Mouse (Mus musculus) MEL (cell line): ENCODE data around the gene Kl. TPM values are rescaled to one million over a fixed set of nuclear protein-coding genes. Genes with fewer than 3 reads are reported as not detected.

ENCODE experiments used
- DNase-seq: peaks from one replicate; pipeline ENCODE4 v3.0.0; 2011; ENCODE audit warnings: low read depth, low spot score
- H3K27ac ChIP-seq: 2 replicates; pipeline ENCODE4 v1.5.1; 2012; ENCODE audit warnings: low read depth, mild to moderate bottlenecking, control low read depth, low read length, moderate library complexity; ENCODE audit not compliant: control insufficient read depth
- H3K27me3 ChIP-seq, 2 experiments: fragments of 150-350 bp in 1 of 2; sonication (generic) in 1 of 2; 2 replicates each; pipeline ENCODE4 v1.6.1; 2012; ENCODE audit warnings: low read length in 2 of 2, mild to moderate bottlenecking in 2 of 2, improper control_type of control experiment in 1 of 2, moderate library complexity in 1 of 2; ENCODE audit not compliant: insufficient read depth in 2 of 2, control insufficient read depth in 1 of 2
- H3K36me3 ChIP-seq, 2 experiments: 2 replicates each; pipeline ENCODE4 v1.6.1; 2012 to 2014; ENCODE audit warnings: low read length in 2 of 2, improper control_type of control experiment in 1 of 2, inconsistent platforms in 1 of 2, mild to moderate bottlenecking in 1 of 2; ENCODE audit not compliant: insufficient read depth in 2 of 2, control insufficient read depth in 1 of 2
- H3K4me1 ChIP-seq, 2 experiments: fragments of 150-350 bp in 1 of 2; sonication (generic) in 1 of 2; 2 replicates each; pipeline ENCODE4 v1.6.1; 2012; ENCODE audit warnings: low read length in 2 of 2, improper control_type of control experiment in 1 of 2, mild to moderate bottlenecking in 1 of 2; ENCODE audit not compliant: insufficient read depth in 2 of 2, control insufficient read depth in 1 of 2
- H3K4me3 ChIP-seq, 2 experiments: fragments of 150-350 bp in 1 of 2; sonication (generic) in 1 of 2; 2 replicates each; pipeline ENCODE4 v1.5.1; 2012; ENCODE audit warnings: low read depth in 2 of 2, low read length in 2 of 2, mild to moderate bottlenecking in 2 of 2, moderate library complexity in 2 of 2, control low read depth in 1 of 2, improper control_type of control experiment in 1 of 2; ENCODE audit not compliant: control insufficient read depth in 1 of 2, insufficient read depth in 1 of 2
- H3K79me2 ChIP-seq: 2 replicates; pipeline ENCODE4 v1.6.1; 2012; ENCODE audit warnings: mild to moderate bottlenecking, low read length, moderate library complexity; ENCODE audit not compliant: control insufficient read depth, poor library complexity, insufficient read depth
- H3K9ac ChIP-seq: 2 replicates; pipeline ENCODE4 v1.6.1; 2012; ENCODE audit warnings: low read depth, mild to moderate bottlenecking, control low read depth, low read length, moderate library complexity; ENCODE audit not compliant: control insufficient read depth, poor library complexity, severe bottlenecking
- H3K9me3 ChIP-seq: fragments of 150-350 bp; sonication (generic); replicated peaks from 2 replicates; pipeline ENCODE4 v1.6.1; 2012; ENCODE audit warnings: mild to moderate bottlenecking, low read length, improper control_type of control experiment, moderate library complexity; ENCODE audit not compliant: insufficient read depth
- BHLHE40 ChIP-seq: IDR thresholded peaks from 2 replicates; pipeline ENCODE4 v1.6.1; 2012; ENCODE audit warnings: low read depth, mild to moderate bottlenecking, inconsistent platforms, low read length, improper control_type of control experiment, borderline replicate concordance
- CHD1 ChIP-seq: IDR thresholded peaks from 2 replicates; pipeline ENCODE4 v1.6.1; 2012; ENCODE audit warnings: low read depth, mild to moderate bottlenecking, inconsistent platforms, low read length, improper control_type of control experiment
- CHD2 ChIP-seq: IDR thresholded peaks from 2 replicates; pipeline ENCODE4 v1.6.1; 2011; ENCODE audit warnings: low read length, improper control_type of control experiment
- CTCF ChIP-seq, 3 experiments: IDR thresholded peaks in 2 of 3; conservative IDR thresholded peaks in 1 of 3; 2 replicates each; pipeline ENCODE4 v1.5.1; 2011 to 2012; ENCODE audit warnings: low read length in 3 of 3, low read depth in 2 of 3, mild to moderate bottlenecking in 2 of 3, improper control_type of control experiment in 1 of 3, inconsistent platforms in 1 of 3, mixed read lengths in 1 of 3, moderate library complexity in 1 of 3; ENCODE audit not compliant: control insufficient read depth in 1 of 3, insufficient read depth in 1 of 3, poor library complexity in 1 of 3, severe bottlenecking in 1 of 3
- E2F4 ChIP-seq: IDR thresholded peaks from 2 replicates; pipeline ENCODE4 v1.6.1; 2011; ENCODE audit warnings: low read depth, low read length, improper control_type of control experiment, borderline replicate concordance
- ELF1 ChIP-seq: IDR thresholded peaks from 2 replicates; pipeline ENCODE4 v1.6.1; 2014; ENCODE audit warnings: low read depth, mild to moderate bottlenecking, inconsistent platforms, low read length, improper control_type of control experiment, moderate library complexity
- EP300 ChIP-seq, 2 experiments: IDR thresholded peaks; 2 replicates each; pipeline ENCODE4 v1.6.1; 2011; ENCODE audit warnings: improper control_type of control experiment in 2 of 2, low read length in 2 of 2, low read depth in 1 of 2, mild to moderate bottlenecking in 1 of 2
- ETS1 ChIP-seq: IDR thresholded peaks from 2 replicates; pipeline ENCODE4 v1.6.1; 2012; ENCODE audit warnings: low read depth, mild to moderate bottlenecking, inconsistent platforms, low read length, improper control_type of control experiment, moderate library complexity
- GATA1 ChIP-seq: IDR thresholded peaks from 2 replicates; pipeline ENCODE4 v1.6.1; 2011; ENCODE audit warnings: low read depth, low read length, improper control_type of control experiment
- HCFC1 ChIP-seq: IDR thresholded peaks from 2 replicates; pipeline ENCODE4 v1.6.1; 2012; ENCODE audit warnings: low read depth, mild to moderate bottlenecking, inconsistent platforms, low read length, improper control_type of control experiment, moderate library complexity
- MAFK ChIP-seq: IDR thresholded peaks from 2 replicates; pipeline ENCODE4 v1.6.1; 2011; ENCODE audit warnings: low read depth, mild to moderate bottlenecking, low read length, improper control_type of control experiment, borderline replicate concordance
- MAX ChIP-seq: IDR thresholded peaks from 2 replicates; pipeline ENCODE4 v1.6.1; 2011; ENCODE audit warnings: low read length, improper control_type of control experiment
- MAZ ChIP-seq: IDR thresholded peaks from 2 replicates; pipeline ENCODE4 v1.6.1; 2012; ENCODE audit warnings: low read depth, mild to moderate bottlenecking, inconsistent platforms, low read length, improper control_type of control experiment
- MEF2A ChIP-seq: IDR thresholded peaks from 2 replicates; pipeline ENCODE4 v1.6.1; 2014; ENCODE audit warnings: low read depth, mild to moderate bottlenecking, inconsistent platforms, low read length, improper control_type of control experiment; ENCODE audit not compliant: poor library complexity, insufficient replicate concordance, severe bottlenecking; ENCODE audit errors: extremely low read depth
- MXI1 ChIP-seq: IDR thresholded peaks from 2 replicates; pipeline ENCODE4 v1.6.1; 2011; ENCODE audit warnings: mild to moderate bottlenecking, low read depth, low read length, improper control_type of control experiment
- MYB ChIP-seq: IDR thresholded peaks from 2 replicates; pipeline ENCODE4 v1.6.1; 2011; ENCODE audit warnings: mild to moderate bottlenecking, low read depth, low read length, improper control_type of control experiment
- NELFE ChIP-seq: IDR thresholded peaks from 2 replicates; pipeline ENCODE4 v1.6.1; 2011; ENCODE audit warnings: low read depth, low read length, improper control_type of control experiment
- RCOR1 ChIP-seq: IDR thresholded peaks from 2 replicates; pipeline ENCODE4 v1.6.1; 2012; ENCODE audit warnings: low read depth, mild to moderate bottlenecking, inconsistent platforms, low read length, improper control_type of control experiment
- SMC3 ChIP-seq: IDR thresholded peaks from 2 replicates; pipeline ENCODE4 v1.6.1; 2011; ENCODE audit warnings: low read depth, low read length, improper control_type of control experiment
- TCF12 ChIP-seq: IDR thresholded peaks from 2 replicates; pipeline ENCODE4 v1.6.1; 2014; ENCODE audit warnings: low read depth, mild to moderate bottlenecking, inconsistent platforms, low read length, improper control_type of control experiment, moderate library complexity
- USF1 ChIP-seq: IDR thresholded peaks from 2 replicates; pipeline ENCODE4 v1.6.1; 2014; ENCODE audit warnings: low read depth, mild to moderate bottlenecking, inconsistent platforms, low read length, improper control_type of control experiment, moderate library complexity
- USF2 ChIP-seq, 2 experiments: IDR thresholded peaks; 2 replicates each; pipeline ENCODE4 v1.6.1; 2011 to 2012; ENCODE audit warnings: improper control_type of control experiment in 2 of 2, low read length in 2 of 2, borderline replicate concordance in 1 of 2, inconsistent platforms in 1 of 2, low read depth in 1 of 2, mild to moderate bottlenecking in 1 of 2; ENCODE audit not compliant: insufficient read depth in 1 of 2
- ZMIZ1 ChIP-seq: IDR thresholded peaks from 2 replicates; pipeline ENCODE4 v1.6.1; 2012; ENCODE audit warnings: low read depth, mild to moderate bottlenecking, inconsistent platforms, low read length, improper control_type of control experiment, moderate library complexity
- polyA plus RNA-seq, 2 experiments: library from polyadenylated mRNA; stranded (reverse) in 1 of 2; unstranded in 1 of 2; fragments of >175 nt in 1 of 2; fragments of >200 nt in 1 of 2; gene quantifications; 2 replicates each; pipeline versions ENCODE4 v1.2.1 to v1.2.4; 2012; ENCODE audit warnings: low replicate concordance in 2 of 2, low read depth in 1 of 2; ENCODE audit not compliant: insufficient read length in 2 of 2, insufficient read depth in 1 of 2, missing spikeins in 1 of 2
- total RNA-seq: library from RNA; depleted of rRNA; stranded (reverse); fragments of 300-350 nt; gene quantifications from 2 replicates; pipeline ENCODE4 v1.2.3, GENCODE M21; 2012

The Kl gene
- total and polyA plus RNA-seq, 3 experiments: not detected

DNA sequence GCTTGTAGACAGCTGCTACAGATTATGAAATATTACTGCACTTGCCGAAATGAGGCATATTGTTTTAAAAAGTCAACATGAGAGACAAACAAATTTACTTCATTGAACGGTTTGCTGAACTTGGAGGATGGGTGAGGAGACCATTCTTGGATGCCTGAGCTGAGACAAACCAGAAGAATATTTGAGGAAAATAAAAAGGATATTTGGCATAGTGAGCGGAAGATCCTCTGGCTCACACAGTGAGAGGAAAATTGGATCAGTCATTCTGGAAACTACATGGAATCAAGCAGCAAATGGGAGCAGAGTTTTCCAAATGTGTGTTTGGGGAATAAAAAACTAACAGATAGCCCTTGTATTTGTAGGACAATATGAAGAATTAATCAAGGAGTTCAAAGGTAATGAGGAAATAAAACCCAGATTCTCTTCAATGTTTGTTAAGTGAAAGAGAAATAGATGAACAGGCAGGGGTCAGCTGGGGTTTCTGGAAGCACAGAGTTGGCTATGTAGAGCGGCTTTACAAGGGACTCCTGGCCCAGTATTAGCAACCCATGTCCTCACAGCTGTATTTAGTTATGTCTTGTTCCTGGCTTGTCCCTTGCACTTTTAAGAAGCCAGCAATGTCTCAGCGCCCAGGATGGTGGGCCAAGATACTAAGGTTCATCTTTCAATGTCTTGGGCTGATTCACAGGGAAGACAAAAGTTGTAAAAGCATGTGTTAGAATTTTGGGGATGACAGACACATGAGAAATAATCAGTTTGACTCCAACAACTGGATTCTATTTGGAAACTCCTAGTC lies 27.1 kb downstream of the Kl start:
- TF ChIP-seq MAZ (no peak), MAFK (no peak), MXI1 (no peak), USF1 (no peak), GATA1 (no peak), E2F4 (no peak), ETS1 (no peak), NELFE (no peak), BHLHE40 (no peak), EP300 (IDR thresholded peaks at IDR 0.05; ENCODE audit: low read depth in 1 of 2, low read length in 2 of 2) (no peak), CHD2 (no peak), SMC3 (no peak)
- Histone ChIP-seq H3K27ac (no peak overlapping the region), H3K4me1 (no peaks in the 10 kb centered on the region), H3K36me3 (no peaks in the 10 kb centered on the region), H3K27me3 (no peaks in the 10 kb centered on the region), H3K79me2 (no peaks in the 10 kb centered on the region), H3K9ac (no peak overlapping the region), H3K4me3 (no peak overlapping the region), H3K9me3 (no peaks in the 10 kb centered on the region)
- no peak for DNase-seq

DNA sequence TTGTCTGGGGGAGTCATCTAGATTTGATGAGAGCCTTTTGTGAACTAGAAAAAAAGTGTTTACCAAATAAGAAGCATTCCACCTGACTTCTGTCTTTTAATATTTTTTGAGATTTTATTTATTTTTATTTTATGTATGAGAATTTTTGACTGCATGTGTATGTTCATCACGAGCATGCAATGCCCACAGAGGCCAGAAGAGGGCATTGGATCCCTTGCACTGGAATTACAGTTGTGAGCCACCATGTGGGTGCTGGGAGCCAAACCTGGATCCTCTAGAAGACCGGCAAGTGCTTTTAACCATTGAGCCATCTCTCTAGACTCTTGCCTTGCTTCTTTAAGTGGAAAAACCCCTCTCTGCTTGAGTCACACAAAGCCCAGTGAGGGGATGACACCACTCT lies 29.7 kb downstream of the Kl start:
- Histone ChIP-seq H3K4me3 (no peak overlapping the region), H3K27ac (no peak overlapping the region), H3K4me1 (no peaks in the 10 kb centered on the region), H3K9me3 (no peaks in the 10 kb centered on the region), H3K9ac (no peak overlapping the region), H3K79me2 (no peaks in the 10 kb centered on the region), H3K36me3 (no peaks in the 10 kb centered on the region), H3K27me3 (no peaks in the 10 kb centered on the region)
- TF ChIP-seq CTCF (IDR thresholded peaks at IDR 0.05 in 2 of 3, conservative IDR thresholded peaks at IDR 0.05 in 1 of 3; ENCODE audit: control insufficient read depth in 1 of 3, insufficient read depth in 1 of 3, low read depth in 2 of 3, low read length in 3 of 3, poor library complexity in 1 of 3, severe bottlenecking in 1 of 3): peak in 2 of 3 experiments; percentile 19 to 29; a peak in 3 of 6 replicates
- TF ChIP-seq EP300 (IDR thresholded peaks at IDR 0.05; ENCODE audit: low read depth in 1 of 2, low read length in 2 of 2): no peak
- no peak for TF ChIP-seq CHD1
- TF ChIP-seq ZMIZ1: no peak
- TF ChIP-seq ETS1: no peak
- DNase-seq: peak; percentile 9

DNA sequence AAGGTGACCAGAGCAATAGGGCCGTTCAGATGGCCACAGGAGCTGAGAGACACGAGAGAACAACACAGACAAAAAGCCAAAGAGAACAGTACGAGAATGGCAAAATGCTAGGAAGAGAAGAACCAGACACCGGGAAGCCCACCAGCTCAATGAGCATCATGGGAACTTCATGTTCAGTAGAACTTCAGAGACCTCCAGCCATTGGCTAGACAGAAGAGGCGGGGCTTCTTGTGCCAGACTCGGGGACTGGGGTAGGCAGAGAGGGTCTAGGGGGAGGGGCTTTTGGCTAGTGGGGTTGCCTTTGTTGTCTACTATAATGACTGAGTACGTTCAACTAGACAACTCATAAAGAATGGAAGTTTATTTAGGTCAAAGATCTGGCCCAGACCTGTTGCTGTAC lies 41.7 kb downstream of the Kl start:
- no peaks in the 10 kb centered on the region for H3K36me3 ChIP-seq
- TF ChIP-seq CHD1 (no peak), CTCF (IDR thresholded peaks at IDR 0.05 in 2 of 3, conservative IDR thresholded peaks at IDR 0.05 in 1 of 3; ENCODE audit: control insufficient read depth in 1 of 3, insufficient read depth in 1 of 3, low read depth in 2 of 3, low read length in 3 of 3, poor library complexity in 1 of 3, severe bottlenecking in 1 of 3) (no peak), ELF1 (no peak), MAX (no peak), MAFK (no peak), MYB (no peak), MEF2A (no peak), ZMIZ1 (no peak), HCFC1 (no peak), TCF12 (no peak), NELFE (no peak), CHD2 (no peak), E2F4 (no peak), RCOR1 (no peak), USF2 (IDR thresholded peaks at IDR 0.05; ENCODE audit: borderline replicate concordance in 1 of 2, insufficient read depth in 1 of 2, low read depth in 1 of 2, low read length in 2 of 2) (no peak)

More for the DNA sequence above, 41.7 kb downstream of the Kl start:
- Histone ChIP-seq H3K27ac (no peak overlapping the region), H3K9me3 (no peaks in the 10 kb centered on the region), H3K4me1 (no peaks in the 10 kb centered on the region), H3K27me3 (no peaks in the 10 kb centered on the region), H3K79me2 (no peaks in the 10 kb centered on the region), H3K9ac (no peak overlapping the region), H3K4me3 (no peak overlapping the region)
- DNase-seq: no peak
